Mouse (Mus musculus) limb, embryonic 10.5 days (tissue): ENCODE results near the gene Gm11562. TPM values are rescaled to one million over a fixed set of nuclear protein-coding genes. Genes with fewer than 3 reads are reported as not detected.
"Not testable (repeated sequence)": the region's sequence is repeated elsewhere in the genome, so short reads cannot be mapped to it uniquely, and the experiment has no call there.

ENCODE experiments used
- DNase-seq: peaks from one replicate; pipeline ENCODE4 v3.0.0-alpha.2; 2017; ENCODE audit warnings: low spot score
- H3K27ac ChIP-seq: fragments of 300-500 bp; sonication (generic); 2 replicates; pipeline ENCODE4 v1.5.1; 2016; ENCODE audit warnings: mild to moderate bottlenecking
- H3K27me3 ChIP-seq: fragments of 300-500 bp; sonication (generic); 2 replicates; pipeline ENCODE4 v1.6.1; 2016; ENCODE audit warnings: low read depth, mild to moderate bottlenecking; ENCODE audit not compliant: poor library complexity, severe bottlenecking
- H3K36me3 ChIP-seq: fragments of 300-500 bp; sonication (generic); 2 replicates; pipeline ENCODE4 v1.6.1; 2016; ENCODE audit warnings: mild to moderate bottlenecking, moderate library complexity
- H3K4me1 ChIP-seq: fragments of 300-500 bp; sonication (generic); 2 replicates; pipeline ENCODE4 v1.6.1; 2016
- H3K4me3 ChIP-seq: fragments of 300-500 bp; sonication (generic); 2 replicates; pipeline ENCODE4 v1.5.1; 2016; ENCODE audit warnings: mild to moderate bottlenecking, moderate library complexity
- H3K9me3 ChIP-seq: fragments of 300-500 bp; sonication (generic); replicated peaks from 2 replicates; pipeline ENCODE4 v1.6.1; 2016; ENCODE audit warnings: mild to moderate bottlenecking
- WGBS: fragments of 180-500 bp; shearing (Covaris S2); methylation state at CpG from one replicate; pipeline ENCODE4 v1.1.7; 2016; 5-methylcytosine and 5-hydroxymethylcytosine counted together
- polyA plus RNA-seq: library from polyadenylated mRNA; unstranded; fragments of >200 nt; fragmentation: Nextera tagmentation; extraction: Ambion mirVana; gene quantifications from 2 replicates; pipeline ENCODE4 v1.2.1, GENCODE M21; 2016

Gene Gm11562
- polyA plus RNA-seq, 1 experiment from 2014 or later, result not detected

GRCm38 (mm10) chr11:99633293-99633692 lies 13.1 kb upstream of the Gm11562 start:
- no peaks in the 10 kb centered on the region for H3K9me3 ChIP-seq
- peaks cover 2% of the 10 kb centered on the region; the same call in 1 of the 2 replicates for H3K4me1 ChIP-seq
- H3K4me3 ChIP-seq, result no peak overlapping the region
- H3K27me3 ChIP-seq, result no peaks in the 10 kb centered on the region
- H3K36me3 ChIP-seq, result no peaks in the 10 kb centered on the region
- H3K27ac ChIP-seq, result no peak overlapping the region
- 75% methylated on average over 2 of the region's 2 CpGs for WGBS
- no peak for DNase-seq

GRCm38 (mm10) chr11:99630890-99631289 lies 10.7 kb upstream of the Gm11562 start:
- 85% methylated on average over 3 of the region's 3 CpGs for WGBS
- Histone ChIP-seq H3K27ac (no peak overlapping the region), H3K27me3 (no peaks in the 10 kb centered on the region), H3K4me1 (peaks cover 2% of the 10 kb centered on the region; the same call in 1 of the 2 replicates), H3K4me3 (no peak overlapping the region), H3K9me3 (no peaks in the 10 kb centered on the region), H3K36me3 (no peaks in the 10 kb centered on the region)
- no peak for DNase-seq

DNA sequence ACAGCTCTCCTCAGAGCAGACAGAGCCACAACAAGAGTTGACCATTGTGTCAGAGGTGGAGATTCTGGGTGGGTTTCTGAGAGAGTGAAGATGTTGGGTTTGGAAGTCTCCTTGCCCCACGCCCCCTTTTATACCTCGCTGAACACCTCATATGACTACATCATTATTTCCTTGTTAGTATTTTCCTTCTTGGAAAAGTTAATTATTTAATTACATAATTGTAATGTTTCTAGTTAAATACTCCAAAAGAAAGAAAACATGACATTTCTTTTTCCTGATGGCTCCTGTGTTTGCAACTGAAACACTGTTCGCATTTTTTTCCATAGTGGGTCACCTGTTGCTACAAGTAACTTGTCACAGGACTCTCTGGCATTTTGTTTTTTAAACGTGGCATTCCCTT lies 7.9 kb upstream of the Gm11562 start, which contains the start of gene Krtap4-1:
TSS of gene Krtap4-1 (minus strand) at position 101 of the 400 bp plus-strand sequence.
- no peak within 1 kb of the TSS for H3K27ac ChIP-seq
- DNase-seq, result no peak

DNA sequence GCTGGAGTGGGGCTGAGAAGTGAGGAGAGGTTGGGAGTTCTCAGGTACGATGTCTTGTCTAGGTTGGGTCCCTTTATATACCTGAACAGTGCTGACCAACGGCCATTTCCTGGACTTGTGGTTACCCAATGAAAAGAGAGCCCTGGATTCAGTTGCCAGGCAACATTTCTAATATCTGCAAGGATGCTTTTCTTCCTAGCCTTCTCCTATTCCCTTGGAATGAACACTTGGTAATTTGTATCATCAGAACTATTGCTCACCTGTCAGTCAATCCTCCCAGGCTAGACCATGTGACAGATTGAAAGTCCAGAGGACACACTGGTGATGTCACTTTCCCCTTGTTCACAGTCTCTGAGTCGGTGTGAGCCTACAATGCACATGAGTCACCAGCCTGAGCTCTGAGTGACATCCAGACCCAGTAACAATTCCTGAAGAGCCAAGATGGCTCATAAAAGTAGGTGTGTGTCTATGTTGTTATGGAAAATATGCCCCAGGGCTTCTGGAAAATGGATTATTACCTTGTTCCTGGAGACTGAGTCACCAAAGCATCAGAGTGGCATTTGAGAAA lies 5.4 kb downstream of the Gm11562 start, which contains the start of gene Krtap2-4:
TSS of gene Krtap2-4 (minus strand) at position 51 of the 568 bp plus-strand sequence.
- no peaks in the 10 kb centered on the region for H3K27me3 ChIP-seq
- no peak within 1 kb of the TSS for H3K4me3 ChIP-seq
- DNase-seq, result no peak
- H3K9me3 ChIP-seq, result no peaks in the 10 kb centered on the region
- H3K36me3 ChIP-seq, result no peaks in the 10 kb centered on the region
- H3K4me1 ChIP-seq, result no peaks in the 10 kb centered on the region
- 80% methylated on average over 3 of the region's 3 CpGs for WGBS
- H3K27ac ChIP-seq, result no peak within 1 kb of the TSS

More for the DNA sequence above, 7.9 kb upstream of the Gm11562 start, which contains the start of gene Krtap4-1:
- 84% methylated on average over 4 of the region's 4 CpGs for WGBS
- Histone ChIP-seq H3K4me1 (no peaks in the 10 kb centered on the region), H3K4me3 (no peak within 1 kb of the TSS), H3K27me3 (no peaks in the 10 kb centered on the region), H3K36me3 (no peaks in the 10 kb centered on the region), H3K9me3 (no peaks in the 10 kb centered on the region)

DNA sequence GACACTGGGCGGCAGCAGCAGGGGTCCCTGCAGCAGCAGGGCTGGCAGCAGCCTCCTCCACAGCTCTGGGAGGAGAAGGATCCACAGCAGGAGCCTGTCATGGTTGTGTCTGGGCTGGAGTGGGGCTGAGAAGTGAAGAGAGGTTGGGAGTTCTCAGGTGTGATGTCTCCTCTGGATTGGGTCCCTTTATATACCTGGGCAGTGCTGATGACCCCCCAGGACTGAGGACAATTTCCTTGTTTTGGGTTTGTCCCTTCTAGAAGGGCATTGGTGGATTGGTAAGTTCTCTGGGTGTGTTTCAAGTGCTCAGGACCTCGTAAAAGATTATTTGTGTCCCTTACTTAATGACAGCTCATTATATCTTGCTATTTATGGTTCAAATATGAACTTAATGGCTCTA lies 10.1 kb downstream of the Gm11562 start, which contains the start of gene Gm11937:
TSS of gene Gm11937 (minus strand) at position 101 of the 400 bp plus-strand sequence.
- not testable (repeated sequence) for H3K27ac ChIP-seq

GRCm38 (mm10) chr11:99609126-99609525 lies 11.1 kb downstream of the Gm11562 start:
- no peak for DNase-seq
- no peak overlapping the region for H3K4me3 ChIP-seq
- H3K4me1 ChIP-seq, result no peaks in the 10 kb centered on the region
- no peak overlapping the region for H3K27ac ChIP-seq
- no peaks in the 10 kb centered on the region for H3K27me3 ChIP-seq
- no peaks in the 10 kb centered on the region for H3K9me3 ChIP-seq
- H3K36me3 ChIP-seq, result no peaks in the 10 kb centered on the region
- WGBS, result 73% methylated on average over 1 of the region's 1 CpGs

More for the DNA sequence above, 10.1 kb downstream of the Gm11562 start, which contains the start of gene Gm11937:
- not testable (repeated sequence) for H3K36me3 ChIP-seq, H3K27me3 ChIP-seq, H3K4me1 ChIP-seq, H3K4me3 ChIP-seq, DNase-seq, H3K9me3 ChIP-seq
- 72% methylated on average over 1 of the region's 2 CpGs for whole genome bisulfite sequencing

- not testable (repeated sequence) for H3K9me3 ChIP-seq, H3K36me3 ChIP-seq
- WGBS, result 52% methylated on average over 1 of the region's 1 CpGs
These were observed 17.0 kb downstream of the Gm11562 start, which contains the start of gene Gm11938 for GRCm38 (mm10) chr11:99603208-99603607. Gm11938 (minus strand) TSS chr11:99603308.

DNA sequence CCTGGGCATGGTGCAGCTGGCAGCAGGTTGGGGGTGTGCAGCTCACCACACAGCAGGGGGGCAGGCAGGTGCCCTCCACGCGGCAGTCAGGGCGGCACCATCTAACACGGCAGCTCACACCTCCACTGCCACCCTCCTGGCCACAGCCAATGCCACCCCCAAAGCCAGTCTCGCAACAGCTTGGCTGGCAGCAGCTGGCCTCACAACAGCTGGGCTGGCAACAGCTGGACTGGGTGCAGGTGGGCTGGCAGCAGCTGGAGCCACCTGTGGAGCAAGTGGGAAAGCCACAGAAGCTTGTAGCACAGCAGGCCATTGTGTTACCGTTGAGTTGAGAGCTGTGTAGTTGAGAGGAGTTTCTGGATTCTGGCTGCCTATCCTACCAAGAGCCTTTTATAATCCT lies 22.5 kb downstream of the Gm11562 start, which contains the start of gene Krtap9-3:
TSS of gene Krtap9-3 (minus strand) at position 364 of the 400 bp plus-strand sequence.
- WGBS, result 80% methylated on average over 6 of the region's 6 CpGs
- H3K27ac ChIP-seq, H3K4me1 ChIP-seq, H3K36me3 ChIP-seq, H3K27me3 ChIP-seq, DNase-seq, H3K9me3 ChIP-seq, H3K4me3 ChIP-seq: not testable (repeated sequence)

More at GRCm38 (mm10) chr11:99603208-99603607, 17.0 kb downstream of the Gm11562 start, which contains the start of gene Gm11938:
- not testable (repeated sequence) for DNase-seq, H3K4me3 ChIP-seq, H3K27ac ChIP-seq, H3K27me3 ChIP-seq, H3K4me1 ChIP-seq

- Histone ChIP-seq H3K36me3 (no peaks in the 10 kb centered on the region), H3K4me3 (no peak within 1 kb of the TSS), H3K9me3 (no peaks in the 10 kb centered on the region), H3K27me3 (no peaks in the 10 kb centered on the region), H3K27ac (no peak within 1 kb of the TSS), H3K4me1 (no peaks in the 10 kb centered on the region)
- 87% methylated on average over 6 of the region's 6 CpGs for WGBS
- DNase-seq, result no peak
These were observed 29.3 kb downstream of the Gm11562 start, which contains the start of gene Krtap1-3 for GRCm38 (mm10) chr11:99590981-99591380. Krtap1-3 (minus strand) TSS chr11:99591339.

DNA sequence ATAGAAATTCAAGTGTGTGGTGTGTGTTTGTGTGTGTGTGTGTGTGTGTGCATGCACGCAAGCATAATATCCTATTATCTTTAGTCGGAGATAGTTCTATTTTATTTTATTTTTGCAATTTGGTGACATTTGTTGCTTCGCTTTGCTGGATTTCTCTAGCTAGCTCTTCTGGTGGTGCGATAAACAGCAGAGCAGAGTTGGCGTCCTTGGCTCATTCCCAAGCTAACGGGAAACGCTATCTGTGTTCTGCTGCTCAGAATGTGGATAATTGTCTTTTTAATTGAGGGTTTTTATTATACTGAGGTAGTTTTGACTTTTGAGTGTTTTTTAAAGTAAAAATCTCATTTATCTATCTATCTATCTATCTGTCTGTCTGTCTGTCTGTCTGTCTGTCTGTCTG lies 35.1 kb downstream of the Gm11562 start:
- WGBS, result 95% methylated on average over 7 of the region's 7 CpGs
- H3K27me3 ChIP-seq, result no peaks in the 10 kb centered on the region
- H3K27ac ChIP-seq, result no peak overlapping the region
- H3K4me3 ChIP-seq, result no peak overlapping the region
- H3K9me3 ChIP-seq, result no peaks in the 10 kb centered on the region
- H3K4me1 ChIP-seq, result no peaks in the 10 kb centered on the region
- H3K36me3 ChIP-seq, result no peaks in the 10 kb centered on the region
- no peak for DNase-seq

GRCm38 (mm10) chr11:99583245-99583704 lies 37.0 kb downstream of the Gm11562 start, which contains the start of gene Krtap1-4:
Krtap1-4 (minus strand) TSS chr11:99583654.
- DNase-seq, result no peak
- no peaks in the 10 kb centered on the region for H3K9me3 ChIP-seq
- H3K27me3 ChIP-seq, result no peaks in the 10 kb centered on the region
- no peak within 1 kb of the TSS for H3K4me3 ChIP-seq
- WGBS, result 75% methylated on average over 5 of the region's 5 CpGs
- no peaks in the 10 kb centered on the region for H3K36me3 ChIP-seq
- no peak within 1 kb of the TSS for H3K27ac ChIP-seq
- no peaks in the 10 kb centered on the region for H3K4me1 ChIP-seq

GRCm38 (mm10) chr11:99581564-99581963 lies 38.7 kb downstream of the Gm11562 start:
- 88% methylated on average over 6 of the region's 6 CpGs for WGBS
- Histone ChIP-seq H3K4me3 (no peak overlapping the region), H3K36me3 (no peaks in the 10 kb centered on the region), H3K27me3 (no peaks in the 10 kb centered on the region), H3K4me1 (no peaks in the 10 kb centered on the region), H3K9me3 (no peaks in the 10 kb centered on the region), H3K27ac (no peak overlapping the region)
- no peak for DNase-seq

- Histone ChIP-seq H3K27ac (no peak overlapping the region), H3K27me3 (no peaks in the 10 kb centered on the region), H3K4me1 (no peaks in the 10 kb centered on the region), H3K4me3 (no peak overlapping the region), H3K36me3 (no peaks in the 10 kb centered on the region), H3K9me3 (no peaks in the 10 kb centered on the region)
- no peak for DNase-seq
- 95% methylated on average over 5 of the region's 5 CpGs for WGBS
These were observed 39.2 kb downstream of the Gm11562 start for GRCm38 (mm10) chr11:99581051-99581450.
